Mouse (Mus musculus): ENCODE data around the gene Arrdc3. TPM values are rescaled to one million over a fixed set of nuclear protein-coding genes. Genes with fewer than 3 reads are reported as not detected.
A peak's percentile ranks its signal among the peaks of the same experiment; 100 is the strongest.
"Not testable (repeated sequence)": the region's sequence is repeated elsewhere in the genome, so short reads cannot be mapped to it uniquely, and the experiment has no call there.

Gene Arrdc3
- polyA plus RNA-seq, 1 experiment from 2014 or later, result 55.8 TPM

- Histone ChIP-seq H3K9me3 (replicated peaks; ENCODE audit: control insufficient read depth, low read length, poor library complexity, severe bottlenecking) (no peaks in the 10 kb centered on the region), H3K36me3 (ENCODE audit: control insufficient read depth, insufficient read depth, low read length) (peaks cover 9% of the 10 kb centered on the region), H3K4me1 (ENCODE audit: control insufficient read depth, insufficient read depth, low read length) (peaks cover 3% of the 10 kb centered on the region; the same call in 1 of the 2 replicates), H3K4me2 (ENCODE audit: low read length) (peak overlapping the region; percentile 51), H3K9ac (ENCODE audit: low read depth, low read length) (peak overlapping the region; percentile 100), H3K27me3 (ENCODE audit: control insufficient read depth, insufficient read depth, low read depth, low read length) (no peaks in the 10 kb centered on the region), H3K27ac (ENCODE audit: low read length) (peak overlapping the region; percentile 100), H3K4me3 (ENCODE audit: low read depth, low read length) (peak overlapping the region; percentile 83)
- WGBS, result under 1% methylated on average over 15 of the region's 15 CpGs
- peak; percentile 33; the same call in 1 of the 2 replicates for ATAC-seq
These were observed 1.3 kb downstream of the Arrdc3 start for GRCm38 (mm10) chr13:80884377-80884983.

DNA sequence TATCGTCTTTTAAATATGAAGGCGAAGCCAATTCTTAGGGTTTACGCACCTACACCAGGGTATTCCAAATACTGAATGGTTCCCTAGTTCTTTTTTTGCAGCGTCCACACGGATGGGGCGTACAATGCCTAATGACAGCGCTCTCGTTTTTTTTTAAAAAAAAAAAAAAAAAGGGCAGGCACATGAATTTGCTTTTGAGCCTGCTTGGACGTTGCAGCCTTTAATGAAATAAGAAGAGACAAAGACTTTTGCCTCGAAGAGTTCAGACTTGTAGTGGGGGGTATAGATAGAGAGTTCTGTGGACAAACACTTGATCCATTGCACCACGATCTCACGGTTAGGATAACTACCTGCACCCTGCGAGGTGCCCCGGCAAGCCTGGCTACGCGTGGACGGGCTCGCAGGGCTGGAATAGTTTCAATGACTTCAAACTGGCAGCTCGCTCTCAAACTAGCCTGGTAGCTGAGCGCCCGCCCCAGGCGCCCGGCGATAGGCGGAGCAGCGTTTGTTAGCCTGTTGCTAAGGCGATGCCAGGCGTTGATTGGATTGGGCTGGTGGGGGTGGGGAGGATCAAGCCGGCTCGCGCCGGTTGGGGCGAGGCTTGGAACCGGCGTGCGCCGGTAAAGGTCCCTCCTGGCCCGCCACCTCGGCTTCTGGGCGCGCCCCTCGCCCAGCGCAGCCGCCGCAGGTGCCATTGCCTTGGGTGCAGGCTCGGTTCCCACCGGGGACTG is 2.1 kb downstream of the Arrdc3 start:
- H3K4me2 ChIP-seq (ENCODE audit: low read length), result peak overlapping the region; percentile 51
- ATAC-seq, result peak; percentile 94
- H3K36me3 ChIP-seq (ENCODE audit: control insufficient read depth, insufficient read depth, low read length), result peaks cover 13% of the 10 kb centered on the region
- H3K27ac ChIP-seq (ENCODE audit: low read length), result peak overlapping the region; percentile 100
- peaks cover 3% of the 10 kb centered on the region; the same call in 1 of the 2 replicates for H3K4me1 ChIP-seq (ENCODE audit: control insufficient read depth, insufficient read depth, low read length)
- peak overlapping the region; percentile 83 for H3K4me3 ChIP-seq (ENCODE audit: low read depth, low read length)
- no peaks in the 10 kb centered on the region for H3K9me3 ChIP-seq (replicated peaks; ENCODE audit: control insufficient read depth, low read length, poor library complexity, severe bottlenecking)
- no peaks in the 10 kb centered on the region for H3K27me3 ChIP-seq (ENCODE audit: control insufficient read depth, insufficient read depth, low read depth, low read length)
- under 1% methylated on average over 39 of the region's 47 CpGs for WGBS
- peak overlapping the region; percentile 100 for H3K9ac ChIP-seq (ENCODE audit: low read depth, low read length)

GRCm38 (mm10) chr13:80885834-80886663 is 2.9 kb downstream of the Arrdc3 start:
- peak overlapping the region; percentile 100 for H3K9ac ChIP-seq (ENCODE audit: low read depth, low read length)

DNA sequence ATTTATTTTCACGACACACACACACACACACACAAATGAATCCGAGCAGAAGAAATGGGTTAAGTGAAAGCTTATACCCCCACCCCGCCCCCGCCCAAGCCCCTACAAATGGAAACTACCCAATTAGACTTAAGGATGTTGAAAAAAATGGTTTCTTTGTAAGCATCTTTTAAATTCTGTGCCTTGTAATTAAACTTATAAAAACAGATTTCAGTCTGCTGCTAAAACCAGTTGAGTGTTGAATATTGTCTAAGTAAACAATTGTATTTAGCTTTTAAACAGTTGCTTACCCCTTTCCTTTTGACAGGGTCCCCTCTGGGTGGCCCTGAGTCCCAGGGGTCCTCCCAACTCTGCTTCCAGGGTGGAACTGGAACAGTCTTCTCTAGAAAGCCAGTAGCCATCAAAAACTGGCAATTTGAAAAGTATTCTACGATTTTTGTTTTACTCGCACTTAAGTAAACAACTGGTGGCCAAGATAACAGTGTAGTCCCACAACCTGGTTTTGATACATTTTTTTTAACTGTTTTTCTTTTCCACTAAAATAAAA is 3.6 kb downstream of the Arrdc3 start:
- no peaks in the 10 kb centered on the region for H3K9me3 ChIP-seq (replicated peaks; ENCODE audit: control insufficient read depth, low read length, poor library complexity, severe bottlenecking)
- H3K4me1 ChIP-seq (ENCODE audit: control insufficient read depth, insufficient read depth, low read length), result peaks cover 3% of the 10 kb centered on the region; the same call in 1 of the 2 replicates
- peak overlapping the region; percentile 83 for H3K4me3 ChIP-seq (ENCODE audit: low read depth, low read length)
- WGBS, result 19% methylated on average over 6 of the region's 6 CpGs
- ATAC-seq, result no peak
- peaks cover 23% of the 10 kb centered on the region for H3K36me3 ChIP-seq (ENCODE audit: control insufficient read depth, insufficient read depth, low read length)
- H3K4me2 ChIP-seq (ENCODE audit: low read length), result peak overlapping the region; percentile 63
- H3K9ac ChIP-seq (ENCODE audit: low read depth, low read length), result peak overlapping the region; percentile 100
- peak overlapping the region; percentile 100 for H3K27ac ChIP-seq (ENCODE audit: low read length)
- H3K27me3 ChIP-seq (ENCODE audit: control insufficient read depth, insufficient read depth, low read depth, low read length), result no peaks in the 10 kb centered on the region

More at GRCm38 (mm10) chr13:80885834-80886663, 2.9 kb downstream of the Arrdc3 start:
- Histone ChIP-seq H3K27ac (ENCODE audit: low read length) (peak overlapping the region; percentile 100), H3K4me2 (ENCODE audit: low read length) (peak overlapping the region; percentile 63), H3K36me3 (ENCODE audit: control insufficient read depth, insufficient read depth, low read length) (peaks cover 20% of the 10 kb centered on the region), H3K4me1 (ENCODE audit: control insufficient read depth, insufficient read depth, low read length) (peaks cover 3% of the 10 kb centered on the region; the same call in 1 of the 2 replicates), H3K9me3 (replicated peaks; ENCODE audit: control insufficient read depth, low read length, poor library complexity, severe bottlenecking) (no peaks in the 10 kb centered on the region), H3K27me3 (ENCODE audit: control insufficient read depth, insufficient read depth, low read depth, low read length) (no peaks in the 10 kb centered on the region), H3K4me3 (ENCODE audit: low read depth, low read length) (peak overlapping the region; percentile 83)
- peak; percentile 94 for ATAC-seq
- WGBS, result under 1% methylated on average over 71 of the region's 72 CpGs

- WGBS, result 82% methylated on average over 2 of the region's 2 CpGs
- ATAC-seq, result no peak
- Histone ChIP-seq H3K4me2 (ENCODE audit: low read length) (no peak overlapping the region), H3K27me3 (ENCODE audit: control insufficient read depth, insufficient read depth, low read depth, low read length) (no peaks in the 10 kb centered on the region), H3K9ac (ENCODE audit: low read depth, low read length) (no peak overlapping the region), H3K4me3 (ENCODE audit: low read depth, low read length) (no peak overlapping the region), H3K4me1 (ENCODE audit: control insufficient read depth, insufficient read depth, low read length) (peaks cover 3% of the 10 kb centered on the region; the same call in 1 of the 2 replicates), H3K9me3 (replicated peaks; ENCODE audit: control insufficient read depth, low read length, poor library complexity, severe bottlenecking) (no peaks in the 10 kb centered on the region), H3K27ac (ENCODE audit: low read length) (no peak overlapping the region), H3K36me3 (ENCODE audit: control insufficient read depth, insufficient read depth, low read length) (peaks cover 28% of the 10 kb centered on the region)
These were observed 4.7 kb downstream of the Arrdc3 start for GRCm38 (mm10) chr13:80887842-80888241.

DNA sequence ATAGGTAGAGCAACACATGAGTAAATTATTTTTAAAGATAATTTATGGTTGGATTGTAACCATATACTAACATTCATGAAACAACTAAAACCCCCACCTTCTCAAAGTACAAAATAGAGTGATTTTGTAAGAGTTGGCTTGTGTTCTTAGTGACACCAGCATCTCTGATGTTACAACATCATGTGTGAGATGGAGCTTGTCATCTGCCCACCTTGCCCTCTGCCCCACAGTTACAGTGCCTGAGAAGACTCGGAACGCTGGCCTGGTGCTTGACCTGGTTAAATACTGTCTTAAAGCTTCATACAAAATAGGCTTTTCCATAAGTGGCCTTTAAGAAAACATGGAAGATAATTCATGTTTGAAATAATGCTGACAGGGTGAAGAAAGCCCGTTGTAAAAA is 11.7 kb downstream of the Arrdc3 start:
- not testable (repeated sequence) for H3K27me3 ChIP-seq (ENCODE audit: control insufficient read depth, insufficient read depth, low read depth, low read length); H3K27ac ChIP-seq (ENCODE audit: low read length); H3K9me3 ChIP-seq (replicated peaks; ENCODE audit: control insufficient read depth, low read length, poor library complexity, severe bottlenecking); H3K4me3 ChIP-seq (ENCODE audit: low read depth, low read length); ATAC-seq; H3K9ac ChIP-seq (ENCODE audit: low read depth, low read length); H3K4me1 ChIP-seq (ENCODE audit: control insufficient read depth, insufficient read depth, low read length); H3K4me2 ChIP-seq (ENCODE audit: low read length)
- 97% methylated on average over 3 of the region's 3 CpGs for WGBS
- H3K36me3 ChIP-seq (ENCODE audit: control insufficient read depth, insufficient read depth, low read length), result peaks cover 44% of the 10 kb centered on the region

- H3K9ac ChIP-seq (ENCODE audit: low read depth, low read length), result no peak overlapping the region
- WGBS, result 74% methylated on average over 1 of the region's 1 CpGs
- 0 out of 2 replicates have a peak, but pooled peaks have one; percentile 26 for ATAC-seq
- no peaks in the 10 kb centered on the region for H3K4me1 ChIP-seq (ENCODE audit: control insufficient read depth, insufficient read depth, low read length)
- H3K4me3 ChIP-seq (ENCODE audit: low read depth, low read length), result no peak overlapping the region
- no peak overlapping the region for H3K4me2 ChIP-seq (ENCODE audit: low read length)
- H3K36me3 ChIP-seq (ENCODE audit: control insufficient read depth, insufficient read depth, low read length), result peaks cover 28% of the 10 kb centered on the region
- peaks cover 2% of the 10 kb centered on the region; the same call in 1 of the 2 replicates for H3K9me3 ChIP-seq (replicated peaks; ENCODE audit: control insufficient read depth, low read length, poor library complexity, severe bottlenecking)
- no peaks in the 10 kb centered on the region for H3K27me3 ChIP-seq (ENCODE audit: control insufficient read depth, insufficient read depth, low read depth, low read length)
- no peak overlapping the region for H3K27ac ChIP-seq (ENCODE audit: low read length)
These were observed 14.2 kb downstream of the Arrdc3 start for GRCm38 (mm10) chr13:80897411-80897810.

DNA sequence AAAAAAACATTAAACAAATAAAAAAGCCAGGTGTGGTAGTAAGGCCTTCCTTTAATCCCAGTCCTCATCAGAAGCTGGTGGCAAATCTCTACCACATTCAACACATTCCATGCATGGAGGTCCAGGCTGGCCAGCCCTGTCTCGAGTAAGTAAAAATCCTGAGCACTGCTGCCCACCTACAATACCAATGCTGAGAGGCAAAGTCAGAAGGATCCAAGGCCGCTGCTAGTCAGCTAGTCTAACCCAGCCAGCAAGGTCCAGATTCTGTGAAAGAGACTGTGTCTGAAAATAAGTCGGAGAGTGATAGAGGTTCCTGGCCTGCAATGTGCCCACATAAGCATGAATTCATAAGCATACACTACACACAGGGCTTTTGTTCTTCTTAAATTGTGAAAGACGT is 14.9 kb downstream of the Arrdc3 start:
- Histone ChIP-seq H3K9me3 (replicated peaks; ENCODE audit: control insufficient read depth, low read length, poor library complexity, severe bottlenecking) (peaks cover 2% of the 10 kb centered on the region; the same call in 1 of the 2 replicates), H3K36me3 (ENCODE audit: control insufficient read depth, insufficient read depth, low read length) (peaks cover 24% of the 10 kb centered on the region), H3K4me3 (ENCODE audit: low read depth, low read length) (no peak overlapping the region), H3K27ac (ENCODE audit: low read length) (no peak overlapping the region), H3K9ac (ENCODE audit: low read depth, low read length) (no peak overlapping the region), H3K27me3 (ENCODE audit: control insufficient read depth, insufficient read depth, low read depth, low read length) (no peaks in the 10 kb centered on the region), H3K4me2 (ENCODE audit: low read length) (no peak overlapping the region), H3K4me1 (ENCODE audit: control insufficient read depth, insufficient read depth, low read length) (no peaks in the 10 kb centered on the region)
- peak; percentile 59; the same call in 1 of the 2 replicates for ATAC-seq
- WGBS, result 87% methylated on average over 4 of the region's 4 CpGs

Measured in midbrain, embryonic 16.5 days (tissue).